Mouse (Mus musculus): ENCODE measurements around the gene Gm44596. TPM values are rescaled to one million over a fixed set of nuclear protein-coding genes. Genes with fewer than 3 reads are reported as not detected.
"Not testable (repeated sequence)": the region's sequence is repeated elsewhere in the genome, so short reads cannot be mapped to it uniquely, and the experiment has no call there.

The Gm44596 gene
- polyA plus RNA-seq, 1 experiment from 2014 or later = not detected

DNA sequence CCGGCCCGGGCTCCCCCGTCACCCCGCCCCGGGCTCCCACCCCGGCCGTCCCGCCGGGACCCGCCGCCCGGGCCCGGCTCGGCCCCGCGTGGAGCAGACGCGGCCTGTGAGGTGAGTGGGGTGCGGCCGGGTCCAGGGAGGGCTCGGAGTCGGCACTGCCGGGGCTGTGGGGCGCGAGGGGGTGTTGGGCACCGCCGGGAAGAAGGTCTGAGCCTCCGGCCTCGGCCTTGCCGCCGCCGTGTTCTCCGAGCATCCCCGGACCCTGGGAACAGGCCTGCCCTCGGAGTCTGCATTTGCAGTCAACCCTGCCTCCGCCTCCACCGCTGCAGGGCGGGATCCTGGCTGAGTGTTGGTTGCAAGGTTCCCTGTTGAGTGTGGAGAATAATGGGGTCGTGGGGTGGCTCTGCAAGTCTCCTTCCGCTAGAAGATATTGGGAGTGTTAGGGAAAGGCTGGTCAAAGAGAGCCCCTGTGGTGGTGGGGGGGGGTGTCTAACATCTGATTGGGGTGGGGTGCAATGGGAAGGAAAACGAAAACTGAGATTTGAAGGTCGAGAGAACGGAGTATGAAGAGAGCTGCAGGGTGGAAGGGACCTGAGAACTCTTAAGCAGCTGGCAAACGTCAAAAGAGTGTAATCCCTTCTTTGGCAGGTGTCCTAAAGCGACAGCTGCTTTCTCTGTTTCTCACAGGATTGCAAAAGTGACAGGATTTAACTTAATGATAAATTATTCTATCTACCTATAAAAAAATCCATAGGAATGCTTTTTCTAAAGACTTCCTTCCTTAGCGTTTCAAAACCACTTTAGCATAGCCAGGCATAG is 12.1 kb upstream of the Gm44596 start:
- peak; percentile 21 for ATAC-seq (ENCODE audit: insufficient read depth)
- no peaks in the 10 kb centered on the region for H3K27me3 ChIP-seq (ENCODE audit: insufficient read depth, low read length)
- no peak for TF ChIP-seq CTCF (IDR thresholded peaks at IDR 0.05; ENCODE audit: low read depth)
- H3K9ac ChIP-seq = peak overlapping the region; percentile 90
- peaks cover 48% of the 10 kb centered on the region for H3K36me3 ChIP-seq (ENCODE audit: insufficient read depth)
- H3K4me3 ChIP-seq (ENCODE audit: low read depth, low read length) = peak overlapping the region; percentile 88
- peaks cover 20% of the 10 kb centered on the region for H3K4me1 ChIP-seq (ENCODE audit: insufficient read depth)
- WGBS = under 1% methylated on average over 43 of the region's 46 CpGs
- H3K9me3 ChIP-seq (ENCODE audit: low read depth, low read length) = no peaks in the 10 kb centered on the region
- H3K27ac ChIP-seq (ENCODE audit: low read depth) = peak overlapping the region; percentile 96
- peak overlapping the region; percentile 83 for H3K4me2 ChIP-seq
- peak; percentile 72 for DNase-seq

DNA sequence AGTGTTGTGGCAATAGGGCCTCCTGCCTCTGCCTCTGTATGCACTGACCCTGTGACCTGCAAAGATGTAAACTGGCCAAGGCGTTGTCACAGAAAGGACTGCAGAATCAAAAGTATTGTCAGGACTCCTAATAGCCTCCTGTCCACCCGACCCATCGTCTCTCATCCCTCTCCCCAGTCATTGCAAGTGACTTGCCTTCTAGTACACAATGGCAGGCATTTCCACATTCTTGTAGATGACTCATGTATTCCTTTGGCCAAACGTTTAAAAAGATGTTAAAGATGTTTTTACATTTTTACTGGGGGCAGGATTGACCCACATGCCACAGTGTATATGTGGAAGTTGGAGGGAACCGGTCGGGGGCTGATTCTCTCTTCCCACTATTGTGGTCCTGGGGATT is 10.6 kb upstream of the Gm44596 start:
- Histone ChIP-seq H3K9ac (no peak overlapping the region), H3K9me3 (ENCODE audit: low read depth, low read length) (no peaks in the 10 kb centered on the region), H3K36me3 (ENCODE audit: insufficient read depth) (peaks cover 53% of the 10 kb centered on the region), H3K4me2 (peak overlapping the region; percentile 83; the same call in 1 of the 2 replicates), H3K4me1 (ENCODE audit: insufficient read depth) (peaks cover 20% of the 10 kb centered on the region), H3K27ac (ENCODE audit: low read depth) (no peak overlapping the region), H3K27me3 (ENCODE audit: insufficient read depth, low read length) (no peaks in the 10 kb centered on the region), H3K4me3 (ENCODE audit: low read depth, low read length) (0 out of 2 replicates have a peak overlapping the region, but pooled peaks have one; percentile 9)
- TF ChIP-seq CTCF (IDR thresholded peaks at IDR 0.05; ENCODE audit: low read depth) = no peak
- DNase-seq = no peak
- WGBS = 59% methylated on average over 6 of the region's 6 CpGs
- ATAC-seq (ENCODE audit: insufficient read depth) = no peak

DNA sequence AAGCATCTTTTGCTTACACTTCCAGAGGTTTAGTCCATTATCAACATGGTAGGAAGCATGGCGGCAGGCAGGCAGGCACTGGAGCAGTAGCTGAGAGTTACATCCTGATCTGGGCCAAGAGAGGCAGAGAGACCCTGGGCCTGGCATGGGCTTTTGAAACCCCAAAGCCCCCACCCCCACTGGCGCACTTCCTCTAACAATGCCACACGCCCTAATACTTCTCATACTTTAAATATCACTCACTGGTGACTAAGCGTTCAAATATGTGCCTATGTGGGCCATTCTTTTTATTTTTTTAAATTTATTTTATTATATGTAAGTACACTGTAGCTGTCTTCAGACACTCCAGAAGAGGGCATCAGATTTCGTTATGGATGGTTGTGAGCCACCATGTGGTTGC is 8.8 kb upstream of the Gm44596 start:
- ATAC-seq (ENCODE audit: insufficient read depth) (no peak), DNase-seq (no peak)
- H3K4me2 ChIP-seq = no peak overlapping the region
- TF ChIP-seq CTCF (IDR thresholded peaks at IDR 0.05; ENCODE audit: low read depth) = no peak
- peaks cover 16% of the 10 kb centered on the region for H3K4me1 ChIP-seq (ENCODE audit: insufficient read depth)
- no peaks in the 10 kb centered on the region for H3K27me3 ChIP-seq (ENCODE audit: insufficient read depth, low read length)
- H3K27ac ChIP-seq (ENCODE audit: low read depth) = no peak overlapping the region
- WGBS = 90% methylated on average over 5 of the region's 5 CpGs
- no peak overlapping the region for H3K4me3 ChIP-seq (ENCODE audit: low read depth, low read length)
- peaks cover 67% of the 10 kb centered on the region for H3K36me3 ChIP-seq (ENCODE audit: insufficient read depth)
- H3K9me3 ChIP-seq (ENCODE audit: low read depth, low read length) = no peaks in the 10 kb centered on the region
- no peak overlapping the region for H3K9ac ChIP-seq

DNA sequence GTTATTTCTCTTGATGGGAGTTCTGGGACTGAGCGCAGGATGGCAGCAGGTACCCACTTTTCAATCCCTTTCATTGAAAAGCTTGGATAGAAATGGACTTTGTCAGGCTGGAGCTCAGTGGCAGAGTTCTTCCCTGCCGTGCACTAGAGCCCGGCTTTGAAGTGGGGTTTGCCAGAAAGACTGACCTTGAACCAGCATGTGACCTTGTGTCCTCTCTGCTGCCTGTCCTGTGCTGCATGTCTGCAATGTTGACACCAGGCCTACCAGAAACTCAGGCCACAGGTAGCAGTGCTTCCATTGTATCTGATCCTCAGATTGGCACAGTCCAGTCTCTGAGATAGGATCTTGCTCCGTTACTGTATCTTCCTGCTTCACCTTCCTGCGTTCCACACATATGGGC is 5.3 kb upstream of the Gm44596 start:
- DNase-seq = no peak
- Histone ChIP-seq H3K9ac (no peak overlapping the region), H3K27me3 (ENCODE audit: insufficient read depth, low read length) (no peaks in the 10 kb centered on the region), H3K27ac (ENCODE audit: low read depth) (no peak overlapping the region), H3K9me3 (ENCODE audit: low read depth, low read length) (no peaks in the 10 kb centered on the region), H3K36me3 (ENCODE audit: insufficient read depth) (peaks cover 98% of the 10 kb centered on the region), H3K4me1 (ENCODE audit: insufficient read depth) (peaks cover 2% of the 10 kb centered on the region; the same call in 1 of the 2 replicates), H3K4me2 (no peak overlapping the region), H3K4me3 (ENCODE audit: low read depth, low read length) (no peak overlapping the region)
- WGBS = 93% methylated on average over 5 of the region's 5 CpGs
- no peak for TF ChIP-seq CTCF (IDR thresholded peaks at IDR 0.05; ENCODE audit: low read depth)
- ATAC-seq (ENCODE audit: insufficient read depth) = no peak

DNA sequence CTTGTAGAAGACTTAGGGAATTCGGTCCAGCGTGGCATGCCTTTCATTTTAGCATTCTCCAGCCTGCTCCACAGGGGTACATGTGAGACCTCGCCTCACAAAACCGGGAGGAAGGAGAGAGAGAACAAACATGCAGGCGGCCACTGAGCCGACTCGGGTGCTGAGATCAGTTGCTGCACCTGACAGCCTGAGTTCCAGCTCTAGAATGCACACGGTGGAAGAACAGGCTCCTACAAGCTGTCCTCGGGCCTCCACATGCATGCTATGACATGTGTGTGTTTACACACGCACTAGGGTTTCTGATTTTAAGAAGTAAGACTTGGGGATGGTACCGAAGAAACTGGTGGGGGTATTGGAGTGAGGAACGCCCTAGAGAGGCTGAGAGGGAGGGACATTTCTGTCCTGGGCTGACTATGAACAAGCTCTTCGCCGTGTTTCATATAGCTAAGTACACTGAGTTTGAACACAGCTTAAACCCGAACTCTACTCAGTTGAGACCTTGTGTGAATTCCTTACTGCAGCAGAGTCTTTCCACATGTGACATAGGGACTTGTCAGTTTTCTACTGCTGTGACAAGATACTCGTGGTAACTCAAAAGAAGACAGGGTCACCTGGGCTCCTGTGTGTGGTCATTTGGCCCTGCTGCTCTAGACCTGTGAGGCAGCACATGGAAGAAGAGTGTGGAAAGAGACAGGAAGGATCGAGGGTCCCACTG is 1.2 kb downstream of the Gm44596 start:
- Histone ChIP-seq H3K4me1 (ENCODE audit: insufficient read depth) (no peaks in the 10 kb centered on the region), H3K4me3 (ENCODE audit: low read depth, low read length) (no peak overlapping the region), H3K27ac (ENCODE audit: low read depth) (no peak overlapping the region), H3K36me3 (ENCODE audit: insufficient read depth) (peaks cover 53% of the 10 kb centered on the region), H3K9ac (no peak overlapping the region), H3K27me3 (ENCODE audit: insufficient read depth, low read length) (no peaks in the 10 kb centered on the region), H3K9me3 (ENCODE audit: low read depth, low read length) (no peaks in the 10 kb centered on the region), H3K4me2 (no peak overlapping the region)
- TF ChIP-seq CTCF (IDR thresholded peaks at IDR 0.05; ENCODE audit: low read depth) = no peak
- WGBS = 87% methylated on average over 17 of the region's 17 CpGs
- no peak for DNase-seq
- ATAC-seq (ENCODE audit: insufficient read depth) = no peak

DNA sequence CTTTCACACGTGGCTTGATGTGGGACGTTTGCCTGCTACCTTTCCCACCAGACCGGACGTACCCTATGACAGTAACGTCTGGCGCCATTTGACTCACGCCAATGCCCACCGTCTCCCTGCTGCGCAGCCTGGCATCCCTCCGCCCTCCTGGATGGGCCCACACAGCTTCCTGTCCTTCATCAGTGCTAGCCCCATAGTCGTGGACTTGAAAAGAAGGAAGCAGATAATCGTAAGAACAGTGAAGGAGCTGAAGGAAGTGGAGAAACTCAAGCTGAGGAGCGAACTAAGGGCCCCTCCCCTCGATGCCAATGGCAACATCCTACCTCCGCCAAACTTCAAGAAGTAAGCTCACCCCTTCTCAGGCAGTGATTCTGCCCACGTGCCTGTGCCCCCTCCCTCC is 4.3 kb downstream of the Gm44596 start:
- no peaks in the 10 kb centered on the region for H3K4me1 ChIP-seq (ENCODE audit: insufficient read depth)
- ATAC-seq (ENCODE audit: insufficient read depth) (no peak), DNase-seq (no peak)
- WGBS = 76% methylated on average over 16 of the region's 16 CpGs
- no peak overlapping the region for H3K4me3 ChIP-seq (ENCODE audit: low read depth, low read length)
- H3K27ac ChIP-seq (ENCODE audit: low read depth) = no peak overlapping the region
- H3K4me2 ChIP-seq = no peak overlapping the region
- no peaks in the 10 kb centered on the region for H3K27me3 ChIP-seq (ENCODE audit: insufficient read depth, low read length)
- TF ChIP-seq CTCF (IDR thresholded peaks at IDR 0.05; ENCODE audit: low read depth) = no peak
- no peaks in the 10 kb centered on the region for H3K9me3 ChIP-seq (ENCODE audit: low read depth, low read length)
- H3K36me3 ChIP-seq (ENCODE audit: insufficient read depth) = peaks cover 22% of the 10 kb centered on the region
- no peak overlapping the region for H3K9ac ChIP-seq

DNA sequence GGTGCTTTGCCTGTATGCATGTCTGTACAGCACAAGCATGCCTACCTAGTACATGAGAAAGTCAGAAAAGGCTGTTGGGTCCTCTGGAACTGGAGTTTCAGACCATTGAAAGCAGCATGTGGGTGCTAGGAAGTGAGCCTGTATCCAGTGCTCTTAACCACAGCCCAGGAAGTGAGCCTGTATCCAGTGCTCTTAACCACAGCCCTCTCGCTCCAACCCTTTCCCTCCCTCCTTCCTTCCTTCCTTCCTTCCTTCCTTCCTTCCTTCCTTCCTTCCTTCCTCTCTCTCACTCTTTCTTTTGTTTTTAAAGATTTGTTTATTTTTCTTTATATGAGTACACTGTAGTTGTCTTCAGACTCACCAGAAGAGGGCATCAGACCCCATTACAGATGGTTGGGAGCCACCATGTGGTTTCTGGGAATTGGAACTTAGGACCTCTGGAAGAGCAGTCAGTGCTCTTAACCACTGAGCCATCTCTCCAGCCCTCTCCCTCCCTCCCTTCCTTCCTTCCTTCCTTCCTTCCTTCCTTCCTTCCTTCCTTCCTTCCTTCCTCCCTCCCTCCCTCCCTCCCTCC is 5.4 kb downstream of the Gm44596 start:
- H3K4me1 ChIP-seq (ENCODE audit: insufficient read depth); H3K4me2 ChIP-seq; DNase-seq; ATAC-seq (ENCODE audit: insufficient read depth); H3K9me3 ChIP-seq (ENCODE audit: low read depth, low read length); H3K27me3 ChIP-seq (ENCODE audit: insufficient read depth, low read length); H3K9ac ChIP-seq; H3K4me3 ChIP-seq (ENCODE audit: low read depth, low read length); H3K27ac ChIP-seq (ENCODE audit: low read depth): not testable (repeated sequence)
- peak; percentile 27; the same call in 1 of the 2 replicates for TF ChIP-seq CTCF (IDR thresholded peaks at IDR 0.05; ENCODE audit: low read depth)
- WGBS = 47% methylated on average over 1 of the region's 1 CpGs
- peaks cover 15% of the 10 kb centered on the region for H3K36me3 ChIP-seq (ENCODE audit: insufficient read depth)
